Mouse (Mus musculus): ENCODE data around the gene Smg7.

Gene Smg7

GRCm38 (mm10) chr1:152807619-152808391, 94.6 kb downstream of the Smg7 start:
- DNase-seq: no peak

GRCm38 (mm10) chr1:152804907-152805306, 97.5 kb downstream of the Smg7 start:
- DNase-seq: no peak

GRCm38 (mm10) chr1:152800633-152801176, 101.7 kb downstream of the Smg7 start:
- DNase-seq: no peak

GRCm38 (mm10) chr1:152799897-152800296, 102.5 kb downstream of the Smg7 start, which contains the start of gene Ncf2:
Ncf2 (plus strand) TSS chr1:152800194.
- peak; percentile 89 for DNase-seq

GRCm38 (mm10) chr1:152798125-152798524, 104.3 kb downstream of the Smg7 start:
- no peak for DNase-seq

- no peak for DNase-seq
These were observed 105.7 kb downstream of the Smg7 start for GRCm38 (mm10) chr1:152796683-152797263.

- no peak for DNase-seq
These were observed 106.7 kb downstream of the Smg7 start for GRCm38 (mm10) chr1:152795688-152796255.

GRCm38 (mm10) chr1:152793495-152794130, 108.8 kb downstream of the Smg7 start:
- peak; percentile 82 for DNase-seq

- DNase-seq: peak; percentile 79
These were observed 109.5 kb downstream of the Smg7 start for GRCm38 (mm10) chr1:152792736-152793494.

GRCm38 (mm10) chr1:152791269-152791668, 111.2 kb downstream of the Smg7 start:
- DNase-seq: peak; percentile 52

- DNase-seq: no peak
These were observed 111.6 kb downstream of the Smg7 start for GRCm38 (mm10) chr1:152790821-152791220.

GRCm38 (mm10) chr1:152790254-152790653, 112.2 kb downstream of the Smg7 start:
- peak; percentile 78 for DNase-seq

- no peak for DNase-seq
These were observed 114.3 kb downstream of the Smg7 start for GRCm38 (mm10) chr1:152788121-152788660.

Measured in retina, postnatal 1 day (tissue).